17 mouse cellular contexts compared by ENCODE assay signal in genomic region chr17:86304923-86305630, GRCm38 (mm10).
DNase-seq lines count a peak whose midpoint lies in the region; ATAC-seq and TF ChIP-seq lines count a peak whose summit lies in the region.
"Had no signal": no experiment of that assay in that cellular context is flagged by ENCODE, and none has a peak within 500 bp of the region (broad histone marks: within the 10 kb centered on the region; RNA-seq: fewer than 3 reads in every experiment).

No protein-coding gene starts in this region.

- H3K9me3 ChIP-seq in forebrain, embryonic 14.5 days (replicated peaks; ENCODE audit: control insufficient read depth, low read length) = no peaks in the 10 kb centered on the region
- no peaks in the 10 kb centered on the region for H3K9me3 ChIP-seq in forebrain, embryonic 10.5 days
- H3K9me3 ChIP-seq: G1E; limb, embryonic 15.5 days had no signal

- no peak overlapping the region for H3K9ac ChIP-seq in forebrain, embryonic 14.5 days (ENCODE audit: low read length)
- H3K9ac ChIP-seq: limb, embryonic 15.5 days had no signal

- no peak overlapping the region for H3K27ac ChIP-seq in forebrain, embryonic 14.5 days (ENCODE audit: low read depth, low read length)
- no peak overlapping the region for H3K27ac ChIP-seq in forebrain, embryonic 10.5 days
- no peak overlapping the region for H3K27ac ChIP-seq in left cerebral cortex, adult 2 months
- H3K27ac ChIP-seq: limb, embryonic 15.5 days had no signal

- H3K36me3 ChIP-seq in forebrain, embryonic 14.5 days (ENCODE audit: control insufficient read depth, insufficient read depth, low read length) = no peaks in the 10 kb centered on the region
- no peaks in the 10 kb centered on the region for H3K36me3 ChIP-seq in forebrain, embryonic 10.5 days (replicated peaks)
- H3K36me3 ChIP-seq: G1E; limb, embryonic 15.5 days had no signal

- intact Hi-C loops in left cerebral cortex, adult 2 months (cut with DNase I) = loop anchor here (5.0 kb wide), 1 partner anchor 132 kb away; no protein-coding TSS in a partner anchor

- peak; percentile 17; the same call in 1 of the 2 replicates for TF ChIP-seq CTCF in left cerebral cortex, adult 2 months (IDR thresholded peaks at IDR 0.05)

- H3K4me1 ChIP-seq in forebrain, embryonic 14.5 days (ENCODE audit: control insufficient read depth, insufficient read depth, low read length) = no peaks in the 10 kb centered on the region
- peaks cover 22% of the 10 kb centered on the region for H3K4me1 ChIP-seq in forebrain, embryonic 10.5 days

- ATAC-seq in forebrain, embryonic 14.5 days = no peak
- no peak for ATAC-seq in inflammation-experienced regulatory T-cells, adult 6 months

- peak; percentile 56 for DNase-seq in forebrain, embryonic 14.5 days (ENCODE audit: low spot score)
- no peak for DNase-seq in forebrain, embryonic 10.5 days (ENCODE audit: extremely low spot score, low spot score)
- DNase-seq in left cerebral cortex, adult 2 months (ENCODE audit: extremely low spot score in 1 of 2, low spot score in 2 of 2) = no peak
- no peak for DNase-seq in left cerebral cortex, adult 11 months (ENCODE audit: low spot score)
- peak; percentile 34 for DNase-seq in brain, embryonic 18.5 days (ENCODE audit: low read depth, low spot score)
- peak; percentile 66 for DNase-seq in mesoderm, embryonic 11.5 days (ENCODE audit: low read depth, low spot score)
- DNase-seq in testis, postnatal 14 days (ENCODE audit: low spot score) = no peak
- DNase-seq: B cell, adult 2 months; gastrocnemius, postnatal 14 days; kidney, postnatal 10 days; lung, postnatal 10 days; right cerebral cortex, postnatal 14 days; thymus, postnatal 36 days had no signal

- no peaks in the 10 kb centered on the region for H3K27me3 ChIP-seq in forebrain, embryonic 14.5 days (replicated peaks; ENCODE audit: control insufficient read depth, insufficient read depth, low read length)
- no peaks in the 10 kb centered on the region for H3K27me3 ChIP-seq in forebrain, embryonic 10.5 days (ENCODE audit: poor library complexity, severe bottlenecking)
- H3K27me3 ChIP-seq: limb, embryonic 15.5 days had no signal

- H3K4me3 ChIP-seq in forebrain, embryonic 14.5 days (ENCODE audit: low read depth, low read length) = no peak overlapping the region
- H3K4me3 ChIP-seq in forebrain, embryonic 10.5 days = no peak overlapping the region
- H3K4me3 ChIP-seq in left cerebral cortex, adult 2 months = no peak overlapping the region
- H3K4me3 ChIP-seq: erythroblast, embryonic 14.5 days; limb, embryonic 15.5 days had no signal

- WGBS in forebrain, embryonic 14.5 days = 79% methylated on average over 17 of the region's 17 CpGs
- WGBS in forebrain, embryonic 10.5 days = 87% methylated on average over 17 of the region's 17 CpGs

- H3K4me2 ChIP-seq in forebrain, embryonic 14.5 days (ENCODE audit: low read length) = no peak overlapping the region
- H3K4me2 ChIP-seq: limb, embryonic 15.5 days had no signal

Comparison
In these comparisons a context has a peak if more than half of its experiments do, and no peak if none do; other contexts are left out.
1. DNase-seq: peak in forebrain, embryonic 14.5 days (single experiment), brain, embryonic 18.5 days (single experiment) and mesoderm, embryonic 11.5 days (single experiment); none in forebrain, embryonic 10.5 days (single experiment), left cerebral cortex, adult 2 months (0 of 2), left cerebral cortex, adult 11 months (single experiment) and testis, postnatal 14 days (single experiment).